Mouse (Mus musculus) ES-Bruce4 (cell line): Measurements from ENCODE around the gene Slc30a5. TPM values are rescaled to one million over a fixed set of nuclear protein-coding genes. Genes with fewer than 3 reads are reported as not detected.
A peak's percentile ranks its signal among the peaks of the same experiment; 100 is the strongest.

Experiments used
- H3K27ac ChIP-seq: 2 replicates; pipeline ENCODE4 v1.5.1; 2012; ENCODE audit warnings: low read length, inconsistent platforms; ENCODE audit not compliant: insufficient read depth
- H3K27me3 ChIP-seq: 2 replicates; pipeline ENCODE4 v1.6.1; 2012; ENCODE audit warnings: mild to moderate bottlenecking, low read length, inconsistent platforms; ENCODE audit not compliant: control insufficient read depth, poor library complexity, insufficient read depth, severe bottlenecking
- H3K36me3 ChIP-seq: 2 replicates; pipeline ENCODE4 v1.6.1; 2012; ENCODE audit warnings: inconsistent platforms, mild to moderate bottlenecking, low read length, moderate library complexity; ENCODE audit not compliant: control insufficient read depth, poor library complexity, insufficient read depth, severe bottlenecking
- H3K4me1 ChIP-seq: one replicate; pipeline ENCODE4 v1.8.1; 2011; ENCODE audit warnings: low read length; ENCODE audit not compliant: control insufficient read depth, insufficient read depth
- H3K4me3 ChIP-seq: 2 replicates; pipeline ENCODE4 v1.5.1; 2011; ENCODE audit warnings: low read depth, mild to moderate bottlenecking, low read length
- H3K9ac ChIP-seq: 2 replicates; pipeline ENCODE4 v1.6.1; 2012; ENCODE audit warnings: low read depth, mild to moderate bottlenecking, inconsistent platforms; ENCODE audit not compliant: poor library complexity, severe bottlenecking
- H3K9me3 ChIP-seq: replicated peaks from 2 replicates; pipeline ENCODE4 v1.6.1; 2012; ENCODE audit warnings: mild to moderate bottlenecking, low read length, inconsistent platforms; ENCODE audit not compliant: control insufficient read depth, poor library complexity, insufficient read depth, severe bottlenecking
- CTCF ChIP-seq: IDR thresholded peaks from one replicate; pipeline ENCODE4 v1.8.1; 2011; ENCODE audit warnings: low read depth, low read length
- EP300 ChIP-seq: IDR thresholded peaks from 2 replicates; pipeline ENCODE4 v1.6.1; 2011; ENCODE audit warnings: low read depth, low read length; ENCODE audit not compliant: insufficient read depth
- POLR2A ChIP-seq: IDR thresholded peaks from one replicate; pipeline ENCODE4 v1.8.1; 2011; ENCODE audit warnings: low read length; ENCODE audit not compliant: insufficient read depth
- polyA plus RNA-seq: library from polyadenylated mRNA; stranded (reverse); fragments of >200 nt; gene quantifications from 2 replicates; pipeline ENCODE4 v1.2.4, GENCODE M21; 2011; ENCODE audit warnings: low read depth; ENCODE audit not compliant: missing spikeins, insufficient read depth, insufficient read length

The Slc30a5 gene
- polyA plus RNA-seq, 1 experiment: 54.5 TPM

DNA sequence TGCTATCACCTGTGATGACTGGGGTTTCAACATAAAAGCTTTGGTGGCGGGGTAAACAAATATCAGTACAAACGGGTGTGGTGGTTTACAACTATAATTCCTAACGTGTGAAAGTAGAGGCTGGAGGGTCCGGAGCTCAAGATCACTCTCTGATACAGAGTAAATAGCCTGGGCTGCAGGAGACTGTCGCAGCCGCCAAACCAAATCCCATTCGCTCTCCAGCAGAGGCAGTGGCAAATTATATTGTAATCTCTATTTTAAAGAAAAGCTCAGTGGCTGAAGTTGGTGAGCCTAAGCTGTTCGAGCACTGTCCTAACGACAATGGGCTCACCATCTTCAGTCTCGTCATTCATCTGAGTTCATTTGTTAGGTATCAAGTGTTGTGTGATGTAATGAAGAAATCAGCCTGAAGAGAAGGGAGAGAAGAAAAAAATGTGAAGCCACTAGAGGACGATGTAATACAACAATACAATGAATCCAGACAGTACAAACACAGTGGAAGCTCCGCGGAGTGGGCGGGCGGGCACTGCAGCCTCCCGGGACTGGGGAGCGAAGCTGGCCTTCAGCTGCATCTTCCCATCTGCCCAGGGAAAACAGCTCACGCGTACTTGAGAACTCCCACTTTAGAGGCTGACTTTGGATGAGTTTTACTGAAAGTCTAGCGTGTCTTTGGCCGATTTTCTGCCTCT is 13.8 kb upstream of the Slc30a5 start:
- Histone ChIP-seq H3K27me3 (no peaks in the 10 kb centered on the region), H3K9ac (no peak overlapping the region), H3K27ac (no peak overlapping the region), H3K4me1 (no peaks in the 10 kb centered on the region), H3K36me3 (no peaks in the 10 kb centered on the region), H3K9me3 (no peaks in the 10 kb centered on the region), H3K4me3 (no peak overlapping the region)
- no peak for TF ChIP-seq CTCF
- no peak for TF ChIP-seq POLR2A
- no peak for TF ChIP-seq EP300

DNA sequence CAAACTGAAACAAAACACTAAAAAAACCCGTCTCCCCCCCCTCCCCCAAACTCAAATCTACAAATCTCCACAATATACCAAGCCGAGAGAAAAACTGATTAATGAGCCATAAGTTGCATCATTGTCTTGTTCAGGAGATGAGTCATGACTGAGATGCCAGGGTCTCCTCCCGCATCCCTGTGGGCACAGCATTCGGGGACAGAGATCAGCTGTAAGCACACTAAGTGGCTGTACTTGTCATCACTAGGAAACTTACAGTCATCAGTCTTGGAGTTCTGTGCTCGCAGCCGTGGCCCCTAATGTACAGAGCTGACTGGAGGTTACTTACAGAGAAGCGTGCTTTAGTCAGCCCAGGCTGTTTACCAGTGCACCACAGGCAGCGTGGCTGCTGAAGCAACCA is 13.0 kb upstream of the Slc30a5 start:
- H3K36me3 ChIP-seq: no peaks in the 10 kb centered on the region
- H3K9ac ChIP-seq: no peak overlapping the region
- no peaks in the 10 kb centered on the region for H3K27me3 ChIP-seq
- no peak for TF ChIP-seq POLR2A
- no peak for TF ChIP-seq CTCF
- TF ChIP-seq EP300: no peak
- no peak overlapping the region for H3K4me3 ChIP-seq
- no peak overlapping the region for H3K27ac ChIP-seq
- no peaks in the 10 kb centered on the region for H3K9me3 ChIP-seq
- no peaks in the 10 kb centered on the region for H3K4me1 ChIP-seq

DNA sequence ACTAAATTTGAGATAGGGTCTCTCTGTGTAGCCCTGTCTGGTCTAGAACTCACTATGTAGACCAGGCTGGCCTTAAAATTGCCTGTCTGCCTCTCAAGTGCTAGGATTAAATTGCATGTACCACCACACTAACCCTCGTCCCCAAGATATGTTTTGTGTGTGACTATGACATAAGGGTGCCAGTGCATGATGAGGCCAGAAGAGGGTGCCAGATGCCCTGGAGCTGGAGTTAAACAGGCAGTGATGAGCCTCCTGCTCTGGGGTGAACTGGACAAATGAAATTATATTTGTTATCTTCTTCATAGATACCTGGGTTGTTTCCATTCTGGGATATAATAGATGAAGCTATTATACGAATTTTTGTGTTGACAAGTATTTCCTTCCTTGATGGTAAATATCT is 10.7 kb upstream of the Slc30a5 start:
- Histone ChIP-seq H3K36me3 (no peaks in the 10 kb centered on the region), H3K4me3 (no peak overlapping the region), H3K27ac (no peak overlapping the region), H3K9ac (no peak overlapping the region), H3K9me3 (no peaks in the 10 kb centered on the region), H3K27me3 (no peaks in the 10 kb centered on the region), H3K4me1 (no peaks in the 10 kb centered on the region)
- no peak for TF ChIP-seq EP300
- peak; percentile 64 for TF ChIP-seq CTCF

GRCm38 (mm10) chr13:100843016-100843725 is 9.9 kb upstream of the Slc30a5 start:
- no peaks in the 10 kb centered on the region for H3K4me1 ChIP-seq
- no peaks in the 10 kb centered on the region for H3K27me3 ChIP-seq
- H3K27ac ChIP-seq: no peak overlapping the region
- no peak overlapping the region for H3K4me3 ChIP-seq
- no peaks in the 10 kb centered on the region for H3K36me3 ChIP-seq
- TF ChIP-seq EP300 (no peak), POLR2A (no peak), CTCF (no peak)
- H3K9ac ChIP-seq: no peak overlapping the region
- H3K9me3 ChIP-seq: no peaks in the 10 kb centered on the region

DNA sequence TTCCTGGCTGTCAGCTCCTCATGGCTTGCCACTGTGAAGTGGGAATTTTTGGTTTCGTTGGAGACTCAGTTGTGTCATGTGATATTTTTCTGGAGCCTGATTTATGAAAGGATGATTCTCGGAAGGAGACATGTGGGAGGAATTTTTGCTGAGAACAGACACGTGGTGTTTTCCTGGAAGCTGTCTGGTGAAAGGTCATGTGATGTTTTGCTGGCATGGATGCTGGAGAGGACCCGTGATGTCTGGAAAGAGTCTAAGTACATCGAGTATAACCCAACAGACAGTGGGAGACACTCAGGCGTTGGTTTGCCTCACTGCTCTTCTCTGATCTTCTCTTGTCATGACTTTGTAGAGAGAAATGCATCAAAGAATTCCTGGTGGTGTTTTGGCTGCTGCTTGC is 8.5 kb upstream of the Slc30a5 start:
- no peak overlapping the region for H3K9ac ChIP-seq

GRCm38 (mm10) chr13:100834777-100835176 is 1.6 kb upstream of the Slc30a5 start:
- TF ChIP-seq POLR2A (no peak), EP300 (no peak)

More for the DNA sequence above, 8.5 kb upstream of the Slc30a5 start:
- Histone ChIP-seq H3K27me3 (no peaks in the 10 kb centered on the region), H3K36me3 (no peaks in the 10 kb centered on the region), H3K4me3 (no peak overlapping the region), H3K27ac (no peak overlapping the region), H3K9me3 (no peaks in the 10 kb centered on the region), H3K4me1 (no peaks in the 10 kb centered on the region)
- TF ChIP-seq POLR2A (no peak), EP300 (no peak), CTCF (no peak)

More at GRCm38 (mm10) chr13:100834777-100835176, 1.6 kb upstream of the Slc30a5 start:
- Histone ChIP-seq H3K9me3 (no peaks in the 10 kb centered on the region), H3K36me3 (no peaks in the 10 kb centered on the region), H3K4me3 (no peak overlapping the region), H3K4me1 (peaks cover 3% of the 10 kb centered on the region), H3K9ac (no peak overlapping the region), H3K27me3 (no peaks in the 10 kb centered on the region), H3K27ac (no peak overlapping the region)
